Mouse (Mus musculus) hindbrain, embryonic 12.5 days (tissue): ENCODE measurements around the gene Gm10277. TPM values are rescaled to one million over a fixed set of nuclear protein-coding genes. Genes with fewer than 3 reads are reported as not detected.

ENCODE experiments used
- ATAC-seq: fragments of 200-750 bp; cut with Nextera tagmentation; 2 replicates; pipeline ENCODE4 v1.8.0; 2017; ENCODE audit warnings: moderate TSS enrichment; ENCODE audit not compliant: low FRiP score
- H3K27ac ChIP-seq: fragments of 300-500 bp; sonication (generic); 2 replicates; pipeline ENCODE4 v1.5.1; 2016; ENCODE audit warnings: mild to moderate bottlenecking
- H3K27me3 ChIP-seq: fragments of 300-500 bp; sonication (generic); 2 replicates; pipeline ENCODE4 v1.6.1; 2016; ENCODE audit warnings: mild to moderate bottlenecking
- H3K36me3 ChIP-seq: fragments of 300-500 bp; sonication (generic); 2 replicates; pipeline ENCODE4 v1.6.1; 2016; ENCODE audit warnings: mild to moderate bottlenecking
- H3K4me1 ChIP-seq: fragments of 300-500 bp; sonication (generic); 2 replicates; pipeline ENCODE4 v1.6.1; 2016
- H3K4me2 ChIP-seq: fragments of 300-500 bp; sonication (generic); replicated peaks from 2 replicates; pipeline ENCODE4 v1.6.1; 2016; ENCODE audit warnings: mild to moderate bottlenecking
- H3K4me3 ChIP-seq: fragments of 300-500 bp; sonication (generic); 2 replicates; pipeline ENCODE4 v1.5.1; 2016; ENCODE audit warnings: mild to moderate bottlenecking
- H3K9ac ChIP-seq: fragments of 300-500 bp; sonication (generic); 2 replicates; pipeline ENCODE4 v1.6.1; 2016; ENCODE audit warnings: mild to moderate bottlenecking, moderate library complexity
- H3K9me3 ChIP-seq: fragments of 300-500 bp; sonication (generic); replicated peaks from 2 replicates; pipeline ENCODE4 v1.6.1; 2016; ENCODE audit warnings: mild to moderate bottlenecking
- WGBS: fragments of 180-500 bp; shearing (Covaris S2); methylation state at CpG from one replicate; pipeline ENCODE4 v1.1.7; 2016; 5-methylcytosine and 5-hydroxymethylcytosine counted together
- polyA plus RNA-seq: library from polyadenylated mRNA; unstranded; fragments of >200 nt; fragmentation: Nextera tagmentation; extraction: Ambion mirVana; gene quantifications from 2 replicates; pipeline ENCODE4 v1.2.1, GENCODE M21; 2016

Gene Gm10277
- polyA plus RNA-seq: 2.7 and 2.9 TPM in 2 replicates

DNA sequence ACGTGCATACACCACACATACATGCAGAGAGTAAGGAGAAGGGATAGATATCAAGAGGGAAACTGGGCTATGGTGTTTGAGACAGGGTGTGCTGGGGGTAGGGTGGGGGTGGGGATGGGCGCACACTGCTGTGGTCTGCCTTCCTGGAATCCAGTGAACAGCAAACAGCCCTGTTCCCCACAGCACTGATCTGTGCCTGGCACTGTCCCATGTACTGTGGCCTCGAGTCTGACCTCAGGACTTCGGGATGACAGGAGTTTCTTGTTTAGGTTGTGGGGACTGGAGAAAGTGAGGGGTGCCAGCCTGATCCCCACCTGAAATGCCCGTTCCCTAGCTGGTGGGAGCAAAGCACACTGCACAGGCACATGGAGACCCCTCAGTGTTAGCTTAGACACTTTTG is at the start of gene Gm10277:
Gene Gm10277 (minus strand): TSS at position 41 of the 400 bp plus-strand sequence.
- Histone ChIP-seq H3K36me3 (no peaks in the 10 kb centered on the region), H3K27ac (peak within 1 kb of the TSS; percentile 62), H3K9me3 (no peaks in the 10 kb centered on the region), H3K4me3 (no peak within 1 kb of the TSS), H3K9ac (no peak within 1 kb of the TSS), H3K27me3 (no peaks in the 10 kb centered on the region), H3K4me2 (no peak within 1 kb of the TSS), H3K4me1 (peaks cover 63% of the 10 kb centered on the region)
- no peak for ATAC-seq
- WGBS: 86% methylated on average over 5 of the region's 5 CpGs

DNA sequence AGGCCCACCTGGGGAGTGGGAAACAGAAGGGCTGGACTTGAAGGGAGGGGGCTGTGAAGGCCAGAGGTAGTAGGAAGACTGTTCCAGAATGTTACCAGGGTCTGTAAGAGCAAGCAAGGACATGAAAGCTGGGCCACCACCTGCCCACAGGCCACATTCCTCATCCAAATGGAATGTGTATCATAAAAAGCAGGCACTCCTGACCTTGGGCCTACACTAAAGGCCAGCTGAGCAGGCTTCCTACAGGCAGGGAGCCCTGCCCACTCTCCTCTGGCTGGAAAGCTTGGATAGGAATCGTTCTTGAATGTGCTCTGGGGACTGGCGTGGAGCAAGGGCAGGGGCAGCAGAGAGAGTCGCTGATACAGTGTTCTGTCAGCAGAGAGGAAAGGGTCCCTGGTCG is 49.2 kb upstream of the Gm10277 start:
- Histone ChIP-seq H3K9ac (no peak overlapping the region), H3K4me1 (peaks cover 10% of the 10 kb centered on the region; the same call in 1 of the 2 replicates), H3K4me2 (no peak overlapping the region), H3K36me3 (peaks cover 63% of the 10 kb centered on the region), H3K4me3 (no peak overlapping the region), H3K27me3 (peaks cover 18% of the 10 kb centered on the region; the same call in 1 of the 2 replicates), H3K9me3 (no peaks in the 10 kb centered on the region), H3K27ac (no peak overlapping the region)
- WGBS: 61% methylated on average over 4 of the region's 4 CpGs
- ATAC-seq: no peak

DNA sequence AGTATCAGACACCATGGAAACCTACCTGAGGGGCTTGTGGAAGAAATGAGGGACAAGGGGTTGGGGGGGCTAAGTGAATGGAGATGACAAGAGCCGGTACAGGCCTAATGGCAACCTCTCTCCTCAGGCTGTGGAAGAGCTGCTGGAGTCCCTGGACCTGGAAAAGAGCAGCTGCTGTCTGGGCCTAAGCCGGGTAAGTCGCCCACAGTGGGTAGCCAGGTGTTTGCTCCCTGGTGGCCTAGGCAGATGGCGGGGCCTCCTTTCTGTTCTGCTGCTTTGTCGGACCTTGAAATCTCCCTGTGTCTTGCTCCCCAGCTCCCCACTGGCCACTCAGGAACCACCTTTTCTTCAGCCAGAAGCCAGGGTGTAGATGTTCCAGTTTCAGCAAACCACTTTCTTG is 48.7 kb upstream of the Gm10277 start:
- Histone ChIP-seq H3K27me3 (peaks cover 18% of the 10 kb centered on the region; the same call in 1 of the 2 replicates), H3K9me3 (no peaks in the 10 kb centered on the region), H3K9ac (no peak overlapping the region), H3K4me3 (no peak overlapping the region), H3K27ac (no peak overlapping the region), H3K4me1 (peaks cover 10% of the 10 kb centered on the region; the same call in 1 of the 2 replicates), H3K36me3 (peaks cover 58% of the 10 kb centered on the region), H3K4me2 (no peak overlapping the region)
- WGBS: 62% methylated on average over 5 of the region's 5 CpGs
- no peak for ATAC-seq

DNA sequence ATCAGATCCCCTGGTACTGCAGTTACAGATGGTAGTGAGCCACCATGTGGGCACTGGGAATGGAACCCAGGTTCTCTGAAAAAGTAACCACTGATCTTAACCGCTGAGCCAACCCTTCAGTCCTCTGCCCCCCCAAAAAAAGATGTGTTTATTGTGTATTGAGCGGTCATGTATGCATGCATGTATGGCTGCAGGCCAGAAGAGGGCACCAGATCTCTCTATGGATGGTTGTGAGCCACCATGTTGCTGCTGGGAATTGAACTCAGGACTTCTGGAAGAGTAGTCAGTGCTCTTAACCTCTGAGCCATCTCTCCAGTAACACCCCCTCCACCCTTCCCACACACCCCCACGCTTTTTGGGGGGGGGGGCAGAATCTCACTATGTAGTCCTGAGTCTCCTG is 47.6 kb upstream of the Gm10277 start:
- ATAC-seq: no peak
- 84% methylated on average over 3 of the region's 3 CpGs for WGBS
- H3K4me2 ChIP-seq: no peak overlapping the region
- no peaks in the 10 kb centered on the region for H3K9me3 ChIP-seq
- H3K27ac ChIP-seq: no peak overlapping the region
- H3K27me3 ChIP-seq: peaks cover 13% of the 10 kb centered on the region; the same call in 1 of the 2 replicates
- peaks cover 56% of the 10 kb centered on the region for H3K36me3 ChIP-seq
- peaks cover 20% of the 10 kb centered on the region for H3K4me1 ChIP-seq
- H3K4me3 ChIP-seq: no peak overlapping the region
- no peak overlapping the region for H3K9ac ChIP-seq

DNA sequence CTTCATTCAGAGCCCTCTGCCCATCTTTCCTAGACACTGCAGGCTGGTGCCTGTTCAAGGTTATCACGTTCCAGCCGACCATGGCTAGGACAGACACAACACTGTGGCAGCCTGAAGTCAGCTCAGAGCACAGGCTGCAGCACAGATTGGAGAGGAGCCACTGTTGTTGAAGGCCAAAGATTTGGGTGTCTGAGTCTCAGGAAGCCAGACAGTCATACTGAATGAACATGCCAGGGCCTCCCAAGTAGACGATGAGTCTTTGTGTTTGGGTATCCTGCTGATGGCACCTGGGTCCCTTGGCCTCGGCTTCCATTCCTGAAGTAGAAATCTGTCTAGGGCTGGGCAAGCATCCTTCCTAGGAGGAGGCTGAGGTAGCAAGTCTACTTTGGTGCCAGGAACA is 45.0 kb upstream of the Gm10277 start:
- Histone ChIP-seq H3K27ac (no peak overlapping the region), H3K9ac (no peak overlapping the region), H3K9me3 (no peaks in the 10 kb centered on the region), H3K4me2 (no peak overlapping the region), H3K27me3 (peaks cover 24% of the 10 kb centered on the region), H3K36me3 (peaks cover 74% of the 10 kb centered on the region), H3K4me3 (no peak overlapping the region), H3K4me1 (peaks cover 32% of the 10 kb centered on the region)
- no peak for ATAC-seq
- WGBS: 89% methylated on average over 4 of the region's 4 CpGs

DNA sequence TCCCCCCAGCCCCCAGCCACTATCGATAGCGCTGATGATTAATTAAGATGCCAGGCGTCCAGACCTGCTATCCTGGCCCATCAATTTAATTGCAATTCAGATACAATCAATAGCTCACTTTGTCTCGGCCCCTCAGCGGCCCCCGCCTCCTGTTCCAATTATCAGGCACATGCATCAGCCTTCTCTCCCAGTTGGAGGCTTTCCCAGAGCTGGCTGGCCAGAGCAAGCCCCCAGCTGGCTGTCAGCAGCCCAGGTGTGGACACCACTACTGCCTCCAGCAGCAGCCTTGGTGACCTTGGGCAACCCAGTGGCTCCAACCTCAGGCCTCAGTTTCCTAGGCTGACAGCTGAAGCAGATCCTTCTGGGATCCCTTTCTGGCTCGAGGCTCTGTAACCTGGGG is 43.3 kb upstream of the Gm10277 start:
- peaks cover 60% of the 10 kb centered on the region for H3K36me3 ChIP-seq
- 46% methylated on average over 7 of the region's 7 CpGs for WGBS
- peaks cover 36% of the 10 kb centered on the region for H3K27me3 ChIP-seq
- no peak overlapping the region for H3K4me2 ChIP-seq
- no peaks in the 10 kb centered on the region for H3K9me3 ChIP-seq
- no peak overlapping the region for H3K4me3 ChIP-seq
- H3K4me1 ChIP-seq: peaks cover 32% of the 10 kb centered on the region
- H3K27ac ChIP-seq: peak overlapping the region; percentile 56
- peak; percentile 46; the same call in 1 of the 2 replicates for ATAC-seq
- no peak overlapping the region for H3K9ac ChIP-seq

DNA sequence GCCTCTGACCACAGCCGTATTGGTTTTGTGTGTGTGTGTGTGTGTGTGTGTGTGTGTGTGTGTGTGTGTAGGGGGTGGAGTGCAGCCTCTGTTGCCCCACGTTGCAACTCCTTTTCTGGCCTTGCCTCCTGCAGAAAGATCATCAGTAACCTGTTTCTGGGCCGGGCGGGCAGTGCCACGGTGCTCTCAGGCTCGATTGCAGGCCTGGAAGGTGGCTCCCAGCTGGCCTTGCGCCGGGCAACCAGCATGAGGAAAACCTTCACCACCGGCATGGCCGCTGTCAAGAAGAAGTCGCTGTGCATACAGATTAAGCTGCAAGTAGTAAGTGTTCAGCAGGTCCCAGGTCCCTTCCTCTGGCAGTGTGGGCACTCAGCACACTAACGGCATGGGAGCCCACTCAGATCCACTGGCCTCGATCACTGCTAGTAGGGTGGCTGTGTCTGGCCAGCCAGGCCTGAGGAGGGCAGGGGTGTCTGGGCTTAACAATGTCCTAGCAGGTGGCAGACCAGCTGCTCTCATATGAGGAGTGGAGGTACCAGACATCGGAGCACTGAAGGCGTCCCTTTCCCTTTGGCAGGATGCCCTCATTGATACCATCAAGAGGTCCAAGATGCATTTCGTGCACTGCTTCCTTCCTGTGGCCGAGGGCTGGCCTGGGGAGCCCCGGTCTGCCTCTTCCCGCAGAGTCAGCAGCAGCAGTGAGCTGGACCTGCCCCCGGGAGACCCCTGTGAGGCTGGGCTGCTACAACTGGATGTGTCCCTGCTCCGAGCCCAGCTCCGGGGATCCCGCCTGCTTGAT is 41.7 kb upstream of the Gm10277 start:
- H3K4me1 ChIP-seq: peaks cover 36% of the 10 kb centered on the region
- peaks cover 57% of the 10 kb centered on the region for H3K36me3 ChIP-seq
- no peak overlapping the region for H3K9ac ChIP-seq
- H3K9me3 ChIP-seq: no peaks in the 10 kb centered on the region
- ATAC-seq: no peak
- H3K4me2 ChIP-seq: no peak overlapping the region
- no peak overlapping the region for H3K27ac ChIP-seq
- WGBS: 79% methylated on average over 23 of the region's 23 CpGs
- no peak overlapping the region for H3K4me3 ChIP-seq
- H3K27me3 ChIP-seq: peaks cover 49% of the 10 kb centered on the region

DNA sequence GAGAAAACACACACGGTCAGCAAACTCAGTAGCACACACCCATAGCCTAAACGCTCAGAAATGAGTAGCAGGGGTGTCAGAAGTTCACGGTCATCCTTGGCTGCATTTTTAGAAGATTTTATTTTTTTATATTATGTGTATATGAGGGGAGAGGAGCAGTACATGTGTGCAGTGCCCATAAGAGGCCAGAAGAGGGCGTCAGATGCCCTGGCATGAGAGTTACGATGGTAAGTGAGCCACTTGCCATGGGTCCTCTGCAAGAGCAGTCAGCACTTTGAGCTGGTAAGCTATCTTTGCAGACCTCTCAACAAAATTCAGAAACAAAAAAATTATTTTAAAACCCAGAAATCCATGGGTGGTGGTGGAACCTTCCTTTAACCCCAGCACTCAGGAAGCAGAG is 40.6 kb upstream of the Gm10277 start:
- ATAC-seq: no peak
- H3K9ac ChIP-seq: no peak overlapping the region
- peaks cover 36% of the 10 kb centered on the region for H3K4me1 ChIP-seq
- H3K4me3 ChIP-seq: no peak overlapping the region
- H3K9me3 ChIP-seq: no peaks in the 10 kb centered on the region
- peaks cover 61% of the 10 kb centered on the region for H3K36me3 ChIP-seq
- H3K27ac ChIP-seq: no peak overlapping the region
- peaks cover 44% of the 10 kb centered on the region for H3K27me3 ChIP-seq
- WGBS: 86% methylated on average over 5 of the region's 5 CpGs
- no peak overlapping the region for H3K4me2 ChIP-seq

DNA sequence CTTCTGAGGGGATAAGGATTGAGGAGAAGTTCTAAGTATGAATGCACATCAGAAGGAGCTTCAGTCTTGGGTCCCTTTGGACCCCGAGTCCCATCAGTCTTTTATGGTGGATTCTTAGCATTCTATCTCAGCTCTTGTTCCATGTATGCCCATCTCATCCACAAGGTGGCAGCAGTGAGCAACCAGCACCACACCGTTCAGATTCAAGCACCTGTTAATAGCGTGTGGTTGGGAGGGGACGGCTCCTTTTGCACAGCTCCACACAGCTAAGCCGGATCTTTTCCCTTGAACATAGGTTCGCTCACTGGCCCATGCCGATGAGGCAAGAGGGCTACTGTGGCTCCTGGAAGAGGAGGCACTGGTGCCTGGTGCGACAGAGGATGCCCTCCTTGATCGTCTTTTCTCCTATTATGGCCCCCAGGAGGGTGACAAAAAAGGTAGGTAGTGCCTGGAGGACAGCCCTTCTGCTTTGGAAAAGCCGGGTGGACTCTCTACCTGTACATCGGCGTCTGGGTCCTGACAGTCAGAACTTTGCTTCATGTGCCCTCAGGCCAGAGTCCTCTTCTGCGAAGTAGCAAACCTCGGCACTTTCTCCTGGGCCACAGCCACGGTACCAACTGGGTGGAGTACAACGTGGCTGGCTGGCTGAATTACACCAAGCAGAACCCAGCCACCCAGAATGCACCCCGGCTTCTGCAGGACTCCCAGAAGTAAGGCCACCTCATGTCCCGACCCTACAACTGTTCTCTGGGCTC is 39.9 kb upstream of the Gm10277 start:
- Histone ChIP-seq H3K4me1 (peaks cover 40% of the 10 kb centered on the region), H3K27ac (no peak overlapping the region), H3K36me3 (peaks cover 57% of the 10 kb centered on the region), H3K27me3 (peaks cover 39% of the 10 kb centered on the region), H3K9ac (no peak overlapping the region), H3K4me3 (no peak overlapping the region), H3K4me2 (no peak overlapping the region), H3K9me3 (no peaks in the 10 kb centered on the region)
- 55% methylated on average over 18 of the region's 18 CpGs for WGBS
- ATAC-seq: peak; percentile 26; the same call in 1 of the 2 replicates

DNA sequence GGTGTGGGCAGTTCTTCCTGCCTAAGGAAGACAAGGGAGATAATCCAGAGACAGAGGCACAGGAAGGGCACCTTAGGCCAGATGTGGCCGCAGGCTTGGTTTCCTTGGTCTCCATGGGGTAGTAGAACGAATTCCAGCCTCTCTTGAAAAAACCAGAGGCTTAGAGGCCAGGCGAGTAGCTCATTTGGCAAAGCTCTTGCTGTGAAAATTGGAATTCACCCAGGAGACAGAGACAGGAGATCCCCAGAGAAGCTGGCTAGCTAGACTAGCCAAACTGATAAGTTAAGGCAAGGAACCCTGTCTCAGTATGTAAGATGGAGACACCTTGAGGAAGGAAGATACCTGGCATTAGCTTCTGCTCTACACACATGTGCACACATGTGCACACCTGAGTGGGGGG is 38.8 kb upstream of the Gm10277 start:
- H3K4me1 ChIP-seq: peaks cover 40% of the 10 kb centered on the region
- no peaks in the 10 kb centered on the region for H3K9me3 ChIP-seq
- H3K36me3 ChIP-seq: peaks cover 56% of the 10 kb centered on the region
- ATAC-seq: no peak
- H3K9ac ChIP-seq: no peak overlapping the region
- 60% methylated on average over 3 of the region's 3 CpGs for WGBS
- peaks cover 36% of the 10 kb centered on the region for H3K27me3 ChIP-seq
- H3K4me3 ChIP-seq: no peak overlapping the region
- H3K4me2 ChIP-seq: no peak overlapping the region
- no peak overlapping the region for H3K27ac ChIP-seq

DNA sequence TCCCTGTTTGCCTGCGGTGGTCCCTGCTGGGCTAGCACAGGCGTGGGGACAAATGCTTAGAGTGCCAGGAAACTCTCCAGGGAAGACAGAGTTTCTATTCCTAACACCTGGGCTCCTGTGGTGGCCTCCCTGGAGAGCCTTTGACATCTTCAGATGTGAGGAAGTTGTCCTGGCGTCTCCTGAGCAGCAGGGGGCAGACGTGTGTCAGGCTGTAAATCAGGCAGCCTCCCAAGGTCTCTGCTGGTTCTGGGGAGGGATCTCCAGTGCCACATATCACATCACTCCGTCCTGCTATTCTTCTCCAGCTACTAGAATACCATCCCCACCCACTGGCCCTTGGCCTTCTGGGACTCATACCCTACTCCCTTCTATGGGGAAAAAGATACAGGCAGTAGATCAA is 38.3 kb upstream of the Gm10277 start:
- Histone ChIP-seq H3K4me3 (no peak overlapping the region), H3K36me3 (peaks cover 60% of the 10 kb centered on the region), H3K9me3 (no peaks in the 10 kb centered on the region), H3K9ac (no peak overlapping the region), H3K27me3 (peaks cover 36% of the 10 kb centered on the region), H3K4me2 (no peak overlapping the region), H3K27ac (no peak overlapping the region), H3K4me1 (peaks cover 37% of the 10 kb centered on the region)
- ATAC-seq: no peak
- 1% methylated on average over 5 of the region's 5 CpGs for WGBS

DNA sequence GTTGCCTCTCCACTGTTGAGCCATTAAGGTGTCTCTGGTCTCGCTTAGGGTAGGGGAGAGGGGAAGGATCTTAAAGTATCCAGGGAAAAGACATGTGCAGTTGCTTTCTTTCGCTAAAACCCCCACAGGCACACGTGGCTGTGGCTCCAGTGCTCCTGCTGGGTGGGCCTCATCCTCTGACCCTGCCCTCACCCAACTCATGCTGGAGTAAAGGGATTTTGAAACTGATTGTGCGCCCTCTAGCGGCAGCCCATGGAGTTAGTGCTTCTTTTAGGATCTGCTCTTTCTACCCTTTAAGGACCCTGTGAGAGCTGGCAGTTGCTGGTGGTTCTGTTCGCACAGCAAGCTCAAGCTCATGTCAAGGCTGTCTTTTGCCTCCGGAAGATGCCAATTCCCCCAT is 35.2 kb upstream of the Gm10277 start:
- no peak overlapping the region for H3K9ac ChIP-seq
- 14% methylated on average over 7 of the region's 7 CpGs for WGBS
- no peak overlapping the region for H3K27ac ChIP-seq
- H3K4me3 ChIP-seq: no peak overlapping the region
- H3K4me1 ChIP-seq: peaks cover 16% of the 10 kb centered on the region
- no peak for ATAC-seq
- H3K36me3 ChIP-seq: peaks cover 59% of the 10 kb centered on the region
- peaks cover 27% of the 10 kb centered on the region for H3K27me3 ChIP-seq
- H3K4me2 ChIP-seq: no peak overlapping the region
- H3K9me3 ChIP-seq: no peaks in the 10 kb centered on the region
